Mouse (Mus musculus): ENCODE results near the gene Serpina6.

DNA sequence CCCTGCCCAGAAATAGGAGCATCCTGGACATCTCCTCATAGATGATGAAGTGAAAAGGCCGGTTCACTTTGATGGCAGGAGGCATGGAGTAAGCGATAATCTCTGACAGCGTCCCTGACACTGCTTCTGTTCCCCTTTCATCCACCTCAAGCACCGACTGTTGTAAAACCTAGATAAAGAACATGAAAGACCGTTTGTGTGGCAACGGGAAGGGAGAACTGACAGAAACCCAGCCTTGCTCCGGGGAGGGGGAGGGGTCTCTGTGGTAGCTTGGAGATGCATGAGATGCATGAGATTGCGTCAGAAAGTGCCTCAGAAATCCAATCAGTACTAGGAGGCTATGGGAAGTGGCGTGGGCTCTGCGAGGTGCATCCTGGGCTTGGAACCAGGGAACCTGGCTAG is 40.2 kb downstream of the Serpina6 start:
- TF ChIP-seq POLR2A (IDR thresholded peaks at IDR 0.05; ENCODE audit: insufficient read length, low read depth), result no peak
- TF ChIP-seq USF1 (IDR thresholded peaks at IDR 0.05; ENCODE audit: low read depth), result no peak
- TF ChIP-seq CEBPB (IDR thresholded peaks at IDR 0.05; ENCODE audit: insufficient read depth, poor library complexity, severe bottlenecking), result no peak
- no peak for TF ChIP-seq POLR2AphosphoS2 (IDR thresholded peaks at IDR 0.05; ENCODE audit: insufficient read length, low read depth)
- no peak for TF ChIP-seq MYOG (IDR thresholded peaks at IDR 0.05; ENCODE audit: control insufficient read depth in 1 of 3, insufficient read depth in 1 of 3, insufficient read length in 2 of 3, low read depth in 2 of 3)
- no peak for TF ChIP-seq REST (IDR thresholded peaks at IDR 0.05; ENCODE audit: insufficient read depth, insufficient read length)
- no peak for TF ChIP-seq TCF12 (IDR thresholded peaks at IDR 0.05; ENCODE audit: insufficient read depth, poor library complexity, severe bottlenecking)
